In the genomic region with DNA sequence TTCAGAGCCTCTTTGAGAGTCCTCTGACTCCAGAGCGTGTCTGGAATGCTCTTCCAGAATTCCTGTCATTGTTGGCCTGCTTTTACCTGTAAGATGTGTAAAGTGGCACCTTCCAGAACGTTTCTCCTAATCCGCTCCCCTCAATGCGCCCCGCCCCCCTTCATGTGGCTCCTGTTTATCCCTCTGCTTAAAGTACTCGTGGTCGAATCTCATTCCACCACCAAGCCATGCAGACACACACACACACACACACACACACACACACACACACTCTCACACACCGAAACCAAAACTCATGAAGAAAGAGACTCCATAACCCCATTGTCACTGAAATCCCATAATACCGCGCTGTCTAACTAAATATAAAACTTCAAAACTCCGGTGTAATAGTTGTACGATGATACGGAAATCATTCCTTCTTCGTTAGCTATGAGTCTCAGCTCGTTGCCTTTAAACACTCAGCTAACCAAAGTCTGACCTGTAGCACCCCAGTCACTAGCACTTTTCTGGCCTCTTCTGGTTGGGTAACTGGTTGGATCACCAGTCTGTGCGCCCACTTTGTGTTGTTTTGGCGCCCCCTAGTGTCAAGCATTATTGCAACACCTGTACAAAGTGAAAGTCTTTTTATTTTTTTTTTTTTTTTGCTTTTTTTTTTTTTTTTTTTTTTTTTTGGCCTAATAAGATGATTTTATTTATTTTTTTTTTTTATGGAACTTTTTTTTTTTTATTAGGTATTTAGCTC, we compare ENCODE assay signal across 7 mouse cellular contexts. TPM values are rescaled to one million over a fixed set of nuclear protein-coding genes. Genes with fewer than 3 reads are reported as not detected.
DNase-seq lines count a peak whose midpoint lies in the region; ATAC-seq lines count a peak whose summit lies in the region.

No protein-coding gene starts in this region.

- peak; percentile 73; the same call in 1 of the 2 replicates for ATAC-seq in embryonic facial prominence, embryonic 11.5 days (replicated peaks; ENCODE audit: insufficient number of reproducible peaks, low FRiP score, low TSS enrichment, low read depth)
- peak; percentile 73; the same call in 1 of the 2 replicates for ATAC-seq in limb, embryonic 11.5 days (ENCODE audit: insufficient number of reproducible peaks, low FRiP score, low TSS enrichment, low read depth)
- ATAC-seq in midbrain, embryonic 15.5 days (replicated peaks): peak; percentile 82

- H3K27me3 ChIP-seq in embryonic facial prominence, embryonic 11.5 days (ENCODE audit: control insufficient read depth, insufficient read depth, low read length): no peaks in the 10 kb centered on the region
- no peaks in the 10 kb centered on the region for H3K27me3 ChIP-seq in limb, embryonic 11.5 days (ENCODE audit: control insufficient read depth, insufficient read depth, low read length)
- H3K27me3 ChIP-seq in midbrain, embryonic 15.5 days (replicated peaks): no peaks in the 10 kb centered on the region

- no peaks in the 10 kb centered on the region for H3K9me3 ChIP-seq in embryonic facial prominence, embryonic 11.5 days (replicated peaks; ENCODE audit: control insufficient read depth, low read length)
- H3K9me3 ChIP-seq in limb, embryonic 11.5 days (ENCODE audit: control insufficient read depth, low read length): no peaks in the 10 kb centered on the region
- H3K9me3 ChIP-seq in midbrain, embryonic 15.5 days: no peaks in the 10 kb centered on the region

- H3K4me2 ChIP-seq in embryonic facial prominence, embryonic 11.5 days (ENCODE audit: low read depth, low read length): no peak overlapping the region
- no peak overlapping the region for H3K4me2 ChIP-seq in limb, embryonic 11.5 days (ENCODE audit: low read depth, severe bottlenecking)
- no peak overlapping the region for H3K4me2 ChIP-seq in midbrain, embryonic 15.5 days

- H3K4me3 ChIP-seq in embryonic facial prominence, embryonic 11.5 days (ENCODE audit: low read depth, low read length): no peak overlapping the region
- no peak overlapping the region for H3K4me3 ChIP-seq in limb, embryonic 11.5 days (ENCODE audit: low read depth, low read length)
- no peak overlapping the region for H3K4me3 ChIP-seq in midbrain, embryonic 15.5 days

- no peak overlapping the region for H3K27ac ChIP-seq in embryonic facial prominence, embryonic 11.5 days (replicated peaks; ENCODE audit: low read depth, low read length)
- no peak overlapping the region for H3K27ac ChIP-seq in limb, embryonic 11.5 days (replicated peaks; ENCODE audit: low read depth, low read length)
- H3K27ac ChIP-seq in midbrain, embryonic 15.5 days: no peak overlapping the region

- 48% methylated on average over 17 of the region's 17 CpGs for WGBS in embryonic facial prominence, embryonic 11.5 days
- WGBS in limb, embryonic 11.5 days: 47% methylated on average over 17 of the region's 17 CpGs
- WGBS in midbrain, embryonic 15.5 days: 48% methylated on average over 17 of the region's 17 CpGs

- no peaks in the 10 kb centered on the region for H3K36me3 ChIP-seq in embryonic facial prominence, embryonic 11.5 days (replicated peaks; ENCODE audit: control insufficient read depth, insufficient read depth, low read depth, low read length)
- no peaks in the 10 kb centered on the region for H3K36me3 ChIP-seq in limb, embryonic 11.5 days (ENCODE audit: control insufficient read depth, insufficient read depth, low read length)
- no peaks in the 10 kb centered on the region for H3K36me3 ChIP-seq in midbrain, embryonic 15.5 days (replicated peaks)

- peak; percentile 93 for DNase-seq in adrenal gland, postnatal 10 days
- DNase-seq in embryonic facial prominence, embryonic 11.5 days (ENCODE audit: low spot score): peak; percentile 90
- peak; percentile 85 to 95 for DNase-seq in heart, adult 18-20 months
- DNase-seq in kidney, adult 18-20 months: peak; percentile 85
- DNase-seq in limb, embryonic 11.5 days (ENCODE audit: low spot score): peak; percentile 92
- DNase-seq in spleen, adult 18-20 months: peak; percentile 43 to 83

- H3K9ac ChIP-seq in embryonic facial prominence, embryonic 11.5 days (replicated peaks; ENCODE audit: low read length): no peak overlapping the region
- H3K9ac ChIP-seq in limb, embryonic 11.5 days (ENCODE audit: low read length): no peak overlapping the region
- H3K9ac ChIP-seq in midbrain, embryonic 15.5 days: no peak overlapping the region

- no peaks in the 10 kb centered on the region for H3K4me1 ChIP-seq in embryonic facial prominence, embryonic 11.5 days (ENCODE audit: control insufficient read depth, insufficient read depth, low read length)
- no peaks in the 10 kb centered on the region for H3K4me1 ChIP-seq in limb, embryonic 11.5 days (ENCODE audit: control insufficient read depth, insufficient read depth, low read length)
- H3K4me1 ChIP-seq in midbrain, embryonic 15.5 days: no peaks in the 10 kb centered on the region

RNA-seq across cellular contexts. Expression of gene Sf3b5, which starts 8.2 kb away (rescaled TPM):
- total RNA-seq in adrenal gland, postnatal 10 days (2021): 10 to 100 TPM; 10.5 to 11.8 TPM
- polyA plus RNA-seq in embryonic facial prominence, embryonic 11.5 days (2014; fragmentation: Nextera tagmentation; extraction: Ambion mirVana): 41.5 and 43.1 TPM in 2 replicates
- total RNA-seq in heart, adult 18-20 months (2021): 1 to 10 TPM; 7.0 to 7.7 TPM
- 42.7 and 45.7 TPM in 2 replicates for polyA plus RNA-seq in limb, embryonic 11.5 days (2014; fragmentation: Nextera tagmentation; extraction: Ambion mirVana)
- 21.6 and 21.9 TPM in 2 replicates for polyA plus RNA-seq in midbrain, embryonic 15.5 days (2015; fragmentation: Nextera tagmentation; extraction: Ambion mirVana)

RNA-seq across cellular contexts. Expression of gene Stx11, which starts 32.8 kb away (rescaled TPM):
- total RNA-seq in adrenal gland, postnatal 10 days (2021): 1 to 10 TPM; 4.5 to 4.7 TPM
- 1.9 and 2.3 TPM in 2 replicates for polyA plus RNA-seq in embryonic facial prominence, embryonic 11.5 days (2014; fragmentation: Nextera tagmentation; extraction: Ambion mirVana)
- total RNA-seq in heart, adult 18-20 months (2021): 1 to 10 TPM; 2.2 to 2.4 TPM
- 0.82 and 1.5 TPM in 2 replicates for polyA plus RNA-seq in limb, embryonic 11.5 days (2014; fragmentation: Nextera tagmentation; extraction: Ambion mirVana)
- 1.4 and 1.7 TPM in 2 replicates for polyA plus RNA-seq in midbrain, embryonic 15.5 days (2015; fragmentation: Nextera tagmentation; extraction: Ambion mirVana)
